Comparison of ENCODE assay signal across 8 mouse cellular contexts in genomic region chr2:167595761-167596171, GRCm38 (mm10). TPM values are rescaled to one million over a fixed set of nuclear protein-coding genes. Genes with fewer than 3 reads are reported as not detected.
DNase-seq lines count a peak whose midpoint lies in the region; ATAC-seq lines count a peak whose summit lies in the region.

No protein-coding gene starts in this region.

- DNase-seq in urinary bladder, postnatal 14 days (ENCODE audit: low spot score): peak; percentile 57
- DNase-seq in urinary bladder, adult 2 months (ENCODE audit: low spot score): no peak
- DNase-seq in gastrocnemius, adult 8-10 months (ENCODE audit: low spot score in 2 of 2): peak; percentile 63 to 64
- no peak for DNase-seq in frontal cortex, postnatal 14 days (ENCODE audit: low spot score in 2 of 2)
- no peak for DNase-seq in cerebellum, adult 11-12 months
- DNase-seq in cerebellum, adult 18-20 months: no peak

- no peak overlapping the region for H3K4me2 ChIP-seq in intestine, embryonic 15.5 days (replicated peaks)
- no peak overlapping the region for H3K4me2 ChIP-seq in neural tube, embryonic 13.5 days

- H3K4me1 ChIP-seq in intestine, embryonic 15.5 days (replicated peaks): peaks cover 56% of the 10 kb centered on the region
- peaks cover 39% of the 10 kb centered on the region for H3K4me1 ChIP-seq in neural tube, embryonic 13.5 days (replicated peaks)

- 30% methylated on average over 14 of the region's 14 CpGs for WGBS in intestine, embryonic 15.5 days
- 44% methylated on average over 14 of the region's 14 CpGs for WGBS in neural tube, embryonic 13.5 days

- H3K27me3 ChIP-seq in intestine, embryonic 15.5 days (replicated peaks): no peaks in the 10 kb centered on the region
- H3K27me3 ChIP-seq in neural tube, embryonic 13.5 days: peaks cover 5% of the 10 kb centered on the region

- peak overlapping the region; percentile 33; the same call in 1 of the 2 replicates for H3K9ac ChIP-seq in intestine, embryonic 15.5 days
- H3K9ac ChIP-seq in neural tube, embryonic 13.5 days: no peak overlapping the region

- peak overlapping the region; percentile 84 for H3K27ac ChIP-seq in intestine, embryonic 15.5 days
- peak overlapping the region; percentile 59 for H3K27ac ChIP-seq in neural tube, embryonic 13.5 days (replicated peaks)

- H3K36me3 ChIP-seq in intestine, embryonic 15.5 days: no peaks in the 10 kb centered on the region
- H3K36me3 ChIP-seq in neural tube, embryonic 13.5 days: no peaks in the 10 kb centered on the region

- no peak for ATAC-seq in intestine, embryonic 15.5 days
- no peak for ATAC-seq in neural tube, embryonic 13.5 days (ENCODE audit: low read depth)

- H3K9me3 ChIP-seq in intestine, embryonic 15.5 days: no peaks in the 10 kb centered on the region
- H3K9me3 ChIP-seq in neural tube, embryonic 13.5 days: no peaks in the 10 kb centered on the region

- H3K4me3 ChIP-seq in intestine, embryonic 15.5 days (replicated peaks): no peak overlapping the region
- no peak overlapping the region for H3K4me3 ChIP-seq in neural tube, embryonic 13.5 days

RNA-seq across cellular contexts. Expression of gene Ube2v1, which starts 36.1 kb away (rescaled TPM):
- 111 and 152 TPM in 2 replicates for polyA plus RNA-seq in urinary bladder, adult 2 months (2012; rRNA removed)
- 100 to 1,000 TPM; 163 to 176 (median 172) TPM for total RNA-seq in gastrocnemius, adult 8-10 months (2022)
- polyA plus RNA-seq in intestine, embryonic 15.5 days (2015; fragmentation: Nextera tagmentation; extraction: Ambion mirVana): 268 and 270 TPM in 2 replicates
- 326 and 340 TPM in 2 replicates for polyA plus RNA-seq in neural tube, embryonic 13.5 days (2015; fragmentation: Nextera tagmentation; extraction: Ambion mirVana)

RNA-seq across cellular contexts. Expression of gene Snai1, which starts 57.8 kb away (rescaled TPM):
- polyA plus RNA-seq in urinary bladder, adult 2 months (2012; rRNA removed): 21.3 and 31.0 TPM in 2 replicates
- under 1 TPM; 0.24 to 0.94 (median 0.65) TPM for total RNA-seq in gastrocnemius, adult 8-10 months (2022)
- 14.3 and 16.1 TPM in 2 replicates for polyA plus RNA-seq in intestine, embryonic 15.5 days (2015; fragmentation: Nextera tagmentation; extraction: Ambion mirVana)
- polyA plus RNA-seq in neural tube, embryonic 13.5 days (2015; fragmentation: Nextera tagmentation; extraction: Ambion mirVana): 9.8 and 13.0 TPM in 2 replicates

Comparison
In these comparisons a context has a peak if more than half of its experiments do, and no peak if none do; other contexts are left out.
1. DNase-seq: peak in urinary bladder, postnatal 14 days (single experiment) and gastrocnemius, adult 8-10 months (2 of 2); none in urinary bladder, adult 2 months (single experiment), frontal cortex, postnatal 14 days (0 of 2), cerebellum, adult 11-12 months (single experiment) and cerebellum, adult 18-20 months (0 of 2).